Mouse (Mus musculus): ENCODE results near the gene Carns1.

DNA sequence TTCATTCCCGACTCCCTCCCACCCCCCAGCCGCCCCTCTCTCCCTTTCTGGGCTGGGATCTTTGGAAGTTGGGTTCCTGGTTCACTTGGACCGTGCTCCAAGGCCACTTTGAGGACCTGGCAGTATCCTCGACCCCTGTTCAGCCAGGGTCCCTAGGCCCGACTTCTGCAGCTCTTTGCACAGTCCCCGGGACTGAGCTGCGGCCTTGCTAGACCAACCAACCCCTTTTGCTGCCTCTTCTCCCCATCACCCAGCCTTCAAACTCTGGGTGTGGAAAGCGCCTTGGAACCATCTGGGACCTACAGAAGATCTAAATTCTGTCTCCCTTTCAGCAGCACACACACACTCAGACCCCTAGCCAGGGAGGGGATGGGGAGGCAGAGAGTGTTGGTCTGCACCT lies 26.5 kb downstream of the Carns1 start:
- TF ChIP-seq POLR2A (IDR thresholded peaks at IDR 0.05; ENCODE audit: insufficient read depth, low read length): no peak
- TF ChIP-seq EP300 (IDR thresholded peaks at IDR 0.05; ENCODE audit: insufficient read depth, low read depth, low read length): no peak
- TF ChIP-seq CTCF (IDR thresholded peaks at IDR 0.05; ENCODE audit: low read depth, low read length): no peak
